Mouse (Mus musculus): ENCODE measurements around the gene Kif13a.

Gene Kif13a

GRCm38 (mm10) chr13:46921559-46921958, 8.1 kb downstream of the Kif13a start:
- no peak for DNase-seq (ENCODE audit: low spot score)

GRCm38 (mm10) chr13:46919797-46920196, 9.9 kb downstream of the Kif13a start:
- no peak for DNase-seq (ENCODE audit: low spot score)

- peak; percentile 29 for DNase-seq (ENCODE audit: low spot score)
Measured at GRCm38 (mm10) chr13:46918509-46918908, 11.2 kb downstream of the Kif13a start.

GRCm38 (mm10) chr13:46911960-46912359, 17.7 kb downstream of the Kif13a start:
- DNase-seq (ENCODE audit: low spot score) = no peak

GRCm38 (mm10) chr13:46911018-46911419, 18.6 kb downstream of the Kif13a start:
- peak; percentile 56 for DNase-seq (ENCODE audit: low spot score)

- DNase-seq (ENCODE audit: low spot score) = no peak
Measured at GRCm38 (mm10) chr13:46909946-46910345, 19.7 kb downstream of the Kif13a start.

- no peak for DNase-seq (ENCODE audit: low spot score)
Measured at GRCm38 (mm10) chr13:46909005-46909565, 20.6 kb downstream of the Kif13a start.

GRCm38 (mm10) chr13:46908387-46908786, 21.3 kb downstream of the Kif13a start:
- no peak for DNase-seq (ENCODE audit: low spot score)

GRCm38 (mm10) chr13:46907861-46908260, 21.8 kb downstream of the Kif13a start:
- no peak for DNase-seq (ENCODE audit: low spot score)

- no peak for DNase-seq (ENCODE audit: low spot score)
Measured at GRCm38 (mm10) chr13:46907115-46907514, 22.6 kb downstream of the Kif13a start.

GRCm38 (mm10) chr13:46905971-46906370, 23.7 kb downstream of the Kif13a start:
- DNase-seq (ENCODE audit: low spot score) = no peak

GRCm38 (mm10) chr13:46904982-46905621, 24.6 kb downstream of the Kif13a start:
- DNase-seq (ENCODE audit: low spot score) = no peak

- no peak for DNase-seq (ENCODE audit: low spot score)
Measured at GRCm38 (mm10) chr13:46902568-46903255, 27.0 kb downstream of the Kif13a start.

- no peak for DNase-seq (ENCODE audit: low spot score)
Measured at GRCm38 (mm10) chr13:46900870-46901555, 28.7 kb downstream of the Kif13a start.

- no peak for DNase-seq (ENCODE audit: low spot score)
Measured at GRCm38 (mm10) chr13:46898837-46899236, 30.8 kb downstream of the Kif13a start.

GRCm38 (mm10) chr13:46898411-46898810, 31.3 kb downstream of the Kif13a start:
- DNase-seq (ENCODE audit: low spot score) = no peak

- DNase-seq (ENCODE audit: low spot score) = no peak
Measured at GRCm38 (mm10) chr13:46892380-46892779, 37.3 kb downstream of the Kif13a start.

GRCm38 (mm10) chr13:46888150-46888683, 41.5 kb downstream of the Kif13a start:
- DNase-seq (ENCODE audit: low spot score) = no peak

- DNase-seq (ENCODE audit: low spot score) = no peak
Measured at GRCm38 (mm10) chr13:46886497-46887261, 43.0 kb downstream of the Kif13a start.

GRCm38 (mm10) chr13:46885759-46886060, 44.0 kb downstream of the Kif13a start:
- no peak for DNase-seq (ENCODE audit: low spot score)

GRCm38 (mm10) chr13:46884898-46885758, 44.5 kb downstream of the Kif13a start:
- DNase-seq (ENCODE audit: low spot score) = no peak
